Mouse (Mus musculus): ENCODE measurements around the gene Gcdh. TPM values are rescaled to one million over a fixed set of nuclear protein-coding genes. Genes with fewer than 3 reads are reported as not detected.
"Not testable (repeated sequence)": the region's sequence is repeated elsewhere in the genome, so short reads cannot be mapped to it uniquely, and the experiment has no call there.

Gcdh gene
- polyA plus RNA-seq, 1 experiment from 2014 or later: 39.1 TPM

GRCm38 (mm10) chr8:84909949-84910348 is 16.2 kb upstream of the Gcdh start:
- H3K9ac ChIP-seq: no peak overlapping the region
- H3K4me3 ChIP-seq: no peak overlapping the region; the same call in 1 of the 2 replicates
- 42% methylated on average over 5 of the region's 5 CpGs for WGBS
- H3K36me3 ChIP-seq: peaks cover 4% of the 10 kb centered on the region; the same call in 1 of the 2 replicates
- no peak overlapping the region for H3K27ac ChIP-seq
- H3K9me3 ChIP-seq: no peaks in the 10 kb centered on the region
- peak overlapping the region; percentile 82 for H3K4me2 ChIP-seq
- H3K4me1 ChIP-seq: peaks cover 29% of the 10 kb centered on the region
- peaks cover 52% of the 10 kb centered on the region for H3K27me3 ChIP-seq
- no peak for ATAC-seq (ENCODE audit: insufficient number of reproducible peaks, insufficient read depth, low FRiP score, low TSS enrichment, low read depth)

DNA sequence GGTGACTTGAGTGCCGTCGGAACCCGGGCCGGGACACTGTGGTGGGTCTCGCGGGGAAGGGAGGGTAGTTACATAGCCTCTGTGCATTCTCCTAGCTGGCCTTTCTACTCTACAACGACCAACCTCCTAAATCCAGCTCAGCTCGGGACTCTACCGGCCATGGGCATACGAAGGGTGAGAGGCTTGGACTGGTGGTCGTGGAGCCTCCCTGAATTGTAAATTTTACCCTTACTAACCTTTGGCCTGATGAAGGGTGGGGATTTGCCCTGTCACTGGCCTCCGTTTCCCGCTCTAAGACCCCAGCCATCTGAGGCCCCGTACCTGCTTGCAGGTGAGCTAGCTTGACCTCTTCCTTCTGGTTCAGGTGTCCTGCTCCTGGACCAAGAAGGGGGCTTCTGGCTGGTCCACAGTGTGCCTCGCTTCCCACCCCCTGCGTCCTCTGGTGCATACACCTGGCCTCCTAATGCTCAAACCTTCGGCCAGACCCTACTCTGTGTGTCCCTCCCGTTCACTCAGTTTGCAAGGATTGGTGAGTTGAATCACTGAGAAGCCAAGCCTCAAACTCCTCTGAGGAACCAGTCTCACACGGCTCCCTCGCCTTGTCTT is 15.5 kb upstream of the Gcdh start:
- Histone ChIP-seq H3K27me3 (peaks cover 48% of the 10 kb centered on the region), H3K4me1 (peaks cover 29% of the 10 kb centered on the region), H3K36me3 (peaks cover 4% of the 10 kb centered on the region; the same call in 1 of the 2 replicates), H3K4me3 (peak overlapping the region; percentile 57), H3K9ac (peak overlapping the region; percentile 74), H3K4me2 (peak overlapping the region; percentile 82), H3K9me3 (no peaks in the 10 kb centered on the region), H3K27ac (no peak overlapping the region)
- ATAC-seq (ENCODE audit: insufficient number of reproducible peaks, insufficient read depth, low FRiP score, low TSS enrichment, low read depth): no peak
- WGBS: 49% methylated on average over 20 of the region's 20 CpGs

- Histone ChIP-seq H3K4me1 (peaks cover 29% of the 10 kb centered on the region), H3K36me3 (peaks cover 4% of the 10 kb centered on the region; the same call in 1 of the 2 replicates), H3K9ac (peak within 1 kb of the TSS; percentile 74), H3K4me3 (peak within 1 kb of the TSS; percentile 57), H3K4me2 (peak within 1 kb of the TSS; percentile 82), H3K27me3 (peaks cover 41% of the 10 kb centered on the region), H3K9me3 (no peaks in the 10 kb centered on the region), H3K27ac (peak within 1 kb of the TSS; percentile 51; the same call in 1 of the 2 replicates)
- WGBS: under 1% methylated on average over 45 of the region's 45 CpGs
- peak; percentile 85 for ATAC-seq (ENCODE audit: insufficient number of reproducible peaks, insufficient read depth, low FRiP score, low TSS enrichment, low read depth)
Measured at GRCm38 (mm10) chr8:84908421-84909161, 14.9 kb upstream of the Gcdh start, which contains the start of gene Dnase2a. Dnase2a (plus strand) TSS chr8:84908560.

- not testable (repeated sequence) for H3K9me3 ChIP-seq; H3K36me3 ChIP-seq; ATAC-seq (ENCODE audit: insufficient number of reproducible peaks, insufficient read depth, low FRiP score, low TSS enrichment, low read depth)
- WGBS: 21% methylated on average over 7 of the region's 7 CpGs
- peak overlapping the region; percentile 57 for H3K4me3 ChIP-seq
- peak overlapping the region; percentile 51; the same call in 1 of the 2 replicates for H3K27ac ChIP-seq
- H3K4me1 ChIP-seq: peaks cover 30% of the 10 kb centered on the region
- peak overlapping the region; percentile 82 for H3K4me2 ChIP-seq
- H3K27me3 ChIP-seq: peaks cover 35% of the 10 kb centered on the region
- peak overlapping the region; percentile 74; the same call in 1 of the 2 replicates for H3K9ac ChIP-seq
Measured at GRCm38 (mm10) chr8:84907979-84908378, 14.3 kb upstream of the Gcdh start.

DNA sequence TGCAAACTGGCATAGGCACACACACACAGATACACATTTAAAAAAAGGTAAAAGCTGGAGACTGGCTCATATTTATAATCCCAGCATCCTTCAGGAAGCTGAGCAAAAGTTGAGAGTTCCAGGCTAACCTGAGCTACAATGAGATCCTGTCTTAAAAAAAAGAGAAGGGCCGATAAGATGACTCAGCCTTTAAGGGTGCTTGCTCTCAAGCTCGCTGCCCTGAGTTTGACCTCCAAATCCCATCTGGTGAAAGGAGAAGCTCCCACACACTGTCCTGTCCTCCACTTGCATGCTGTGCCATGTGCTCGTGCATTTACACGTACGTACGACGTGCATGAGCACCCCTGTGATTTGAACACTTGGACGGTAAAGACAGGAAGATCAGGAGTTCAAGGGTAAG is 13.8 kb upstream of the Gcdh start:
- Histone ChIP-seq H3K27ac (no peak overlapping the region), H3K4me3 (no peak overlapping the region), H3K27me3 (peaks cover 30% of the 10 kb centered on the region), H3K36me3 (peaks cover 4% of the 10 kb centered on the region; the same call in 1 of the 2 replicates), H3K4me1 (peaks cover 26% of the 10 kb centered on the region), H3K4me2 (no peak overlapping the region), H3K9ac (no peak overlapping the region), H3K9me3 (no peaks in the 10 kb centered on the region)
- no peak for ATAC-seq (ENCODE audit: insufficient number of reproducible peaks, insufficient read depth, low FRiP score, low TSS enrichment, low read depth)
- 75% methylated on average over 8 of the region's 8 CpGs for WGBS

DNA sequence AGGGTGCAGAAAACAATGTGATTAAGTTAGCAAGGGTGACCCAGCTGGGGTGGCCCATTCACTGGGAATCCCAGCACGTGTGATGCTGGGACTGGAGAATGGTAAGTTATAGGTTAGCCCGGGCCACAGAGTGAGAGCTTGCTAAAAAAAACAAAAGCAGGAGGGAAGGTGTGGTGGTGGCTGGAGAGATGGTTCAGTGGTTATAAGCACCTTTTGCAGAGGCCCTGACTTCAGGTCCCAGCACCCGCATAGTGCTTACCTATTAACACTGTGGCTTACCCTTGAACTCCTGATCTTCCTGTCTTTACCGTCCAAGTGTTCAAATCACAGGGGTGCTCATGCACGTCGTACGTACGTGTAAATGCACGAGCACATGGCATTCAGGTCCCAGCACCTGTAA is 13.3 kb upstream of the Gcdh start:
- WGBS: 92% methylated on average over 9 of the region's 9 CpGs
- H3K27ac ChIP-seq: no peak overlapping the region
- no peak overlapping the region for H3K9ac ChIP-seq
- H3K36me3 ChIP-seq: peaks cover 4% of the 10 kb centered on the region; the same call in 1 of the 2 replicates
- H3K4me1 ChIP-seq: peaks cover 28% of the 10 kb centered on the region
- H3K9me3 ChIP-seq: no peaks in the 10 kb centered on the region
- no peak overlapping the region for H3K4me3 ChIP-seq
- peaks cover 29% of the 10 kb centered on the region for H3K27me3 ChIP-seq
- no peak for ATAC-seq (ENCODE audit: insufficient number of reproducible peaks, insufficient read depth, low FRiP score, low TSS enrichment, low read depth)
- no peak overlapping the region for H3K4me2 ChIP-seq

DNA sequence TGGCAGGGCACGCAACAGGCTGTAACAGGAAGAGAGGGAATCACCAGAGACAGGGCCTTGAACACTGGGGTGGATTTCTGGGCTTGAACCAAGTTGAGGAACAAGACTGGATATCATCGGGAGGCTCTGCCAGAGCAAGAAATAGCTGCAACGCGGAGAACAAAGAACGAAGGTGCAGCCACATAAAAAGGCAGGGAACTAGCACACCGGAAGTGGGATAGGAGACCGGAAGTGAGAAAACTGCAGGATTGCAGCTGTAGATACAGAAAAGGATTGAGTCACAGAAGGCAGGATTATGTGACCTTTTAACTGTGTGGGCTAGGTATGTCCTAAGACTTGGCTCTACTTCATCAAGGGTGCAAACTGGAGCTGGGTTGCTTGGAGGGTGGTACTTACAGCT is 10.6 kb upstream of the Gcdh start:
- Histone ChIP-seq H3K4me1 (peaks cover 20% of the 10 kb centered on the region), H3K9ac (no peak overlapping the region), H3K27ac (no peak overlapping the region), H3K4me2 (no peak overlapping the region), H3K4me3 (no peak overlapping the region), H3K36me3 (no peaks in the 10 kb centered on the region), H3K9me3 (no peaks in the 10 kb centered on the region), H3K27me3 (peaks cover 9% of the 10 kb centered on the region)
- ATAC-seq (ENCODE audit: insufficient number of reproducible peaks, insufficient read depth, low FRiP score, low TSS enrichment, low read depth): no peak
- WGBS: 89% methylated on average over 7 of the region's 7 CpGs

DNA sequence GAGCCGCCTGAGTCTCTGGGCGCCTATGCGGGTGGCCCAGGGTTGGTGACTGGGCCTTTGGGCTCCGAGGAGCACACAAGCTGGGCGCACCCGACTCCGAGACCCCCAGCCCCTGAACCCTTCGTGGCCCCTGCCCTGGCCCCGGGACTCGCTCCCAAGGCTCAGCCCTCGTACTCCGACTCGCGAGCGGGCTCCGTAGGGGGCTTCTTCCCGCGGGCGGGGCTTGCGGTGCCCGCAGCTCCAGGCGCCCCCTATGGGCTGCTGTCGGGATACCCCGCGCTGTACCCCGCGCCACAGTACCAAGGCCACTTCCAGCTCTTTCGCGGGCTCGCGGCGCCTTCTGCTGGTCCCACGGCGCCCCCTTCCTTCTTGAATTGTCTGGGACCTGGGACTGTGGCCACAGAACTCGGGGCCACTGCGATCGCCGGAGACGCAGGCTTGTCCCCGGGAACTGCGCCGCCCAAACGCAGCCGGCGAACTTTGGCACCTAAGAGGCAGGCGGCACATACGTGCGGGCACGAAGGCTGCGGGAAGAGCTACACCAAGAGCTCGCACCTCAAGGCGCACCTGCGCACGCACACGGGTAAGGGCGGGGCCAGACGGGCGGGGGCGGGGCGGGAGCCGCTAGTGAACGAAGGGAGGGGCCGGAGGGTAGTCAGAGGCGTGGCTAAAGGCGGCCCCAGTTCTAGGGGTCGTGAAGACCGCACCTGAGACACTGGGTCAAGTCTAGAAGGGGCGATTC is 9.4 kb upstream of the Gcdh start:
- ATAC-seq (ENCODE audit: insufficient number of reproducible peaks, insufficient read depth, low FRiP score, low TSS enrichment, low read depth): peak; percentile 88
- Histone ChIP-seq H3K4me3 (peak overlapping the region; percentile 70), H3K9me3 (no peaks in the 10 kb centered on the region), H3K9ac (peak overlapping the region; percentile 90), H3K27ac (peak overlapping the region; percentile 77), H3K36me3 (no peaks in the 10 kb centered on the region), H3K27me3 (peaks cover 7% of the 10 kb centered on the region), H3K4me1 (peaks cover 13% of the 10 kb centered on the region), H3K4me2 (peak overlapping the region; percentile 91)
- under 1% methylated on average over 68 of the region's 68 CpGs for WGBS

DNA sequence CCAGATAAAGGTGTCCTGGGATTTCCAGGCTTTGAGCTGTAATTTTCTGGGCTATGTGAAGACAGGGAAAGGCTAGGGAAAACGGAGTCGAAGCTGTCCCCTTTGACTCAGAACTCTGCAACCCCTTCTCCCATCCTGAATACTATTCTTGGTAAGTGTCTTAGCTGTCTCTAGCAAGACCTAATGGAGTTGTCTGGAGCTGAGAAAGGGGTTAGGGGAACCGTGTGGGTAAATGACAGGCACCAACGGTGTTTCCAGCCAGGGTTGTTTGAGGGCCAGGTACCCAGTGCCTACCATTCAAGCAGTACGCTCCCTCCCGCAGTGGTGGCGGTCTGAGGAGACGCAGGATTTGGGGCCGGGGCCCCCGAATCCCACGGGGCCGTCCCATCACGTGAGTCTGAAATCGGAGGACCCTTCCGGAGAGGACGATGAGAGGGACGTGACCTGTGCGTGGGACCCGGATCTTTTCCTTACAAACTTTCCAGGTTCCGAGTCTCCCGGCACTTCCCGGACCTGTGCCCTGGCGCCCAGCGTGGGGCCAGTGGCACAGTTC is 8.7 kb upstream of the Gcdh start:
- H3K27ac ChIP-seq: peak overlapping the region; percentile 77; the same call in 1 of the 2 replicates
- H3K9me3 ChIP-seq: no peaks in the 10 kb centered on the region
- peaks cover 7% of the 10 kb centered on the region for H3K27me3 ChIP-seq
- WGBS: 3% methylated on average over 24 of the region's 24 CpGs
- ATAC-seq (ENCODE audit: insufficient number of reproducible peaks, insufficient read depth, low FRiP score, low TSS enrichment, low read depth): no peak
- H3K4me3 ChIP-seq: peak overlapping the region; percentile 70
- no peaks in the 10 kb centered on the region for H3K36me3 ChIP-seq
- H3K9ac ChIP-seq: peak overlapping the region; percentile 90
- peak overlapping the region; percentile 91 for H3K4me2 ChIP-seq
- H3K4me1 ChIP-seq: peaks cover 13% of the 10 kb centered on the region

GRCm38 (mm10) chr8:84901752-84902151 is 8.0 kb upstream of the Gcdh start, which contains the start of gene Klf1:
Klf1 (plus strand) TSS chr8:84901928.
- no peak for ATAC-seq (ENCODE audit: insufficient number of reproducible peaks, insufficient read depth, low FRiP score, low TSS enrichment, low read depth)
- Histone ChIP-seq H3K27me3 (peaks cover 7% of the 10 kb centered on the region), H3K36me3 (no peaks in the 10 kb centered on the region), H3K4me1 (peaks cover 13% of the 10 kb centered on the region), H3K9ac (peak within 1 kb of the TSS; percentile 90), H3K9me3 (no peaks in the 10 kb centered on the region), H3K4me3 (peak within 1 kb of the TSS; percentile 70), H3K4me2 (peak within 1 kb of the TSS; percentile 91), H3K27ac (peak within 1 kb of the TSS; percentile 77; the same call in 1 of the 2 replicates)
- WGBS: 65% methylated on average over 3 of the region's 3 CpGs

DNA sequence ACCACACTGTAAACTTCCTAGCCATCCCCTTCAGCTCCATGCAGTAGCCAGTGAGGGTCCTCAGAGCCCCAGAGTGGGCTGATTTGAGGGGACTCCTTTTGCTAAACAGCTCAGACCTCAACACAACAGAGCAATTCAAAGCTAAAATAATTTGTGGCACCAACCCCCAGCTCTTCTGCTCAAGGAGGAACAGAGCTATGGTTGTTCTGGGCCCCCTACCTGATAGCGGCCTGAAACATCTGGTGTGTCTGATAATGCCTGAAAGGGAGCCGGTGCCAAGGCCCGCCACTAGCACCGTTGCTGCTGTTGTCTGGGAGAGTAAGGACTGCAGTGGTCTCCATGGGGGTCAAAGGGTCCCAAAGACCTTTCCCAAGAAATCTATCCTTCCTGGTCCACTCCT is 7.3 kb upstream of the Gcdh start:
- Histone ChIP-seq H3K9me3 (no peaks in the 10 kb centered on the region), H3K27me3 (peaks cover 7% of the 10 kb centered on the region), H3K4me1 (peaks cover 13% of the 10 kb centered on the region), H3K4me2 (no peak overlapping the region), H3K4me3 (no peak overlapping the region), H3K36me3 (no peaks in the 10 kb centered on the region), H3K9ac (no peak overlapping the region), H3K27ac (no peak overlapping the region)
- no peak for ATAC-seq (ENCODE audit: insufficient number of reproducible peaks, insufficient read depth, low FRiP score, low TSS enrichment, low read depth)
- WGBS: 81% methylated on average over 4 of the region's 4 CpGs
